Mouse (Mus musculus): ENCODE measurements around the gene Rassf4.

The Rassf4 gene

GRCm38 (mm10) chr6:116673471-116674282 is at the start of gene Rassf4:
Rassf4 (minus strand) TSS chr6:116673952.
- DNase-seq (ENCODE audit: low read depth, low spot score): peak; percentile 76

DNA sequence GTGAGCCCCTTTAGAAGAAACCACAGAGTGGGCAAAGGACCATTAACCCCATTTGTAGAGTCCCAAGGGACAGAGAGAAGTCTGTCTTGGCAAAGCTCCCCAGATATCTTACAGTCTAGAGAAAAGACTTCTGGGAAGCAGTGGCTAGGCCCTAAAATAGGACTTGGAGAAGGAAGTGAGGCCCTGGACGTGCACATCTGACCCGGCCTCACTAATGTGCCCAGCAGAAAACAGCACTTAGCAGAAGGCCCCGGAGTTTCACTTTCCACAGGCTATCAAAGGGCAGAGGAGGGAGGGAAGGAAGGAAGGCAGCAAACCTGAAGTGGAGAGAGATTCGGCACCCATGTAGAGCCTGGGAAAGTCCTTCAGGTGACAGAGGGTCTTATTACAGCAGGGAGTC is 45.2 kb upstream of the Rassf4 start:
- DNase-seq (ENCODE audit: low read depth, low spot score): no peak

GRCm38 (mm10) chr6:116718361-116718760 is 44.6 kb upstream of the Rassf4 start:
- no peak for DNase-seq (ENCODE audit: low read depth, low spot score)

DNA sequence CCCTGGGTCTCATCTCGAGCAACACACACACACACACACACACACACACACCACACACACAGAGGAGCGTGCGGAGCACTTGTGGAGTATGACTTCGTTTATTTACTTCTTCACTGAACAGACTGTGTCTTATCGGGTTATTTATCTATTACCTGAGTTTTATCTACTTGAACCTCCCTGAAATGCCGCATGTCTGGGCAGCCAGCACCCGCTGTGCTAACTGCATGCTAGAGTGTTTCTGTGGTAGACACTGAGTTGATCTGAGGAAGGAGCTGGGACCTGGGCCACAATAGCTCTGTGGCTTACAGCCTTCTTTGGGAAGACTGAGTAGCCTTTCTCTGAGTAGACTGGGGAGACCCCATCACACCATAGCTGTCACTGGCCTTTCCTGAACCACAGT is 44.1 kb upstream of the Rassf4 start:
- DNase-seq (ENCODE audit: low read depth, low spot score): no peak

GRCm38 (mm10) chr6:116716666-116717065 is 42.9 kb upstream of the Rassf4 start, which contains the start of gene Tmem72:
Tmem72 (minus strand) TSS chr6:116716913.
- no peak for DNase-seq (ENCODE audit: low read depth, low spot score)

GRCm38 (mm10) chr6:116715166-116715565 is 41.4 kb upstream of the Rassf4 start:
- DNase-seq (ENCODE audit: low read depth, low spot score): no peak

DNA sequence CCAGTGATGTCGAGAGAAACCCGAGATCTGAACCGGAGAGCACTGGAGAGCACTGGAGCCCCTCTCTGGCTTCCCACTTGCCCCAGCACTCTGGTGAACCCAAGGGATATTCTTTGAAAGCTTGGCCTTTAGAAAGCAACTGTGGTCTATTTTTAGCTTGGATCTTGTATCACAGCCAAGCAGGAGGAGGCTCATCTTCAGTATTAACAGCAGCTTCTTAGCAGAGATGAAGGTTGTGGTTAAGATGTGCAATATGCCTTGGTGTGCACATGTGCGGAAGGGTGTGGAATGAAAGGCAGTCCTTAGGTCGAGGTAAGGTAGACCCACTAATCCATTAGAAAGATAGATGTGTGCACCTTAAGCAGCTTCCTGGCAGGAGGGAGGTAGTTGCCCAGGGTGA is 40.8 kb upstream of the Rassf4 start:
- DNase-seq (ENCODE audit: low read depth, low spot score): no peak

GRCm38 (mm10) chr6:116713966-116714365 is 40.2 kb upstream of the Rassf4 start:
- DNase-seq (ENCODE audit: low read depth, low spot score): no peak

- DNase-seq (ENCODE audit: low read depth, low spot score): no peak
Measured at GRCm38 (mm10) chr6:116712503-116712902, 38.8 kb upstream of the Rassf4 start.

DNA sequence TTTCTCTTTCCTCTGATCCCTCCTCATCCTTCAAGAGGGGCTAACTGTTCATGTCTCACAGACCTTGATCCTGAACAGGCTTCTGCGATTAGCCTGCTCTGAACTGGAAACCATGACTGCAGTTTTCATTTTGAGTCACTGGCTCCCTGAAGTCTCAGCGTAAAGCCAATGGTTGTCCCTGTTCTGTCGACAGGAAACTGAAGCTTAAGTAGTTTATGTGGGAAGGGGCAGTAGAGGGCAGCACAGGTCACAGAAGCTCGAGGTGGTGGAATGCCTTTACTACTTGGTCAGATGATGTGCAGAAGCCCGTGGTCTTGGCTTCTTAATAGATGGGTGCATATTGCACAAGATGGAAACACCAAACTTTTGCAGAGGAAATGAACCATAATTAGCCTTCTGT is 38.3 kb upstream of the Rassf4 start:
- no peak for DNase-seq (ENCODE audit: low read depth, low spot score)

GRCm38 (mm10) chr6:116704320-116704719 is 30.6 kb upstream of the Rassf4 start:
- no peak for DNase-seq (ENCODE audit: low read depth, low spot score)

DNA sequence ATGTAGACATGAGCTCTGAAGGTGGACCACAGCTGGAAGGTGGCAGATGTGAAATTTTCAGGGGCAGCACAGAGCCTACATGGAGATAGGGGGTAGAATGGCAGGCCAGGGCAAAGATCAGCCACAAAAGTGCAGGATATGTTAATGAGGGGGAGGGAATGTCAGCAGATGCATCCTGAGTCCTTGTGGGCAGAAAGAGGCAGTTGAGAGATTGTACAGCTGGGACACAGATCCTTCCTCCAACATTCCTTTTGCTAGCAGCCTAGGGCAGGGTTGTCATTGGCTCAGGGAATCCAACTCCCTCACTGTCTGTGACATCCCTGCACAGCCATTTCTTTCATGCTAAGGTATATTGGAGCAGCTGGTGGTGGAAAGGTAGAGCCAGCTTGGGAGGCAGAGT is 27.1 kb upstream of the Rassf4 start:
- DNase-seq (ENCODE audit: low read depth, low spot score): no peak

GRCm38 (mm10) chr6:116697896-116698425 is 24.2 kb upstream of the Rassf4 start:
- DNase-seq (ENCODE audit: low read depth, low spot score): no peak

DNA sequence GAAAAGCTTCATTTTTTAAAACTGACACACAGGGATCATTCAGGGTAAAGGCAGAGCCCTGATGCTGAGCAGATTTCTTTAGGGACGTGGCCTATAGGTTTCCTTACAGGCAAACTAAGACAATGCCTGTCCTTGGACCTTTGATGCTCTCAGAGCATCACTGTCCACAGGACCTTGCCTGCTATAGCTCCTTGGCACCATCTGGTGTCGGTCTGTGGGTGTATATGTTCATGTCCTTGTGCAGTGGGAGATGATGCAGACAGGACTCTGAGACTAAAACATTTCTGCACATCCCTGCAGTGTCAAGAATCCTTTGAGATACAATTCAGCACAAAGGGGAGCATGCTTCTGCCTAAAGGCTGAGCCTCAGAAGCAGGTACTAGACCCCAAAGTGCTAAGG is 23.7 kb upstream of the Rassf4 start:
- DNase-seq (ENCODE audit: low read depth, low spot score): no peak

DNA sequence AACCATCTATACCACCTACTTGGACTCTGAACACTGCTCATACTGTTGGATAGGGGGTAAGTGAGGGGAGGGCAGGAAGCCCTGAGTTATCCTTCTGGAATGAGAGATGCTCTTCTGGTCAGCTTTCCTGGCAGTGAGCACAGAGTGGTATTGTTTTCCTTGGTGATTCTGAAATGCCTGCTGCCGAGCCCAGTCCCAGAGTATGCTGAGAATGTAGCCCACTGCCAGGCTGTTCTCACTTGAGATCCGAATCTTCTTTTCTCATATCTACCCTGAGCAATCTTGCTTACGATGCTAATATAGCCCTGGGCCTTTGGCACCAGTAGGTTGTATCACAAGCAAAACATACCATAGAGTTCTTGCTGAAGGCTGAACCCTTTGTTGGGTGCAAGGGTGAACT is 20.6 kb upstream of the Rassf4 start:
- DNase-seq (ENCODE audit: low read depth, low spot score): no peak

DNA sequence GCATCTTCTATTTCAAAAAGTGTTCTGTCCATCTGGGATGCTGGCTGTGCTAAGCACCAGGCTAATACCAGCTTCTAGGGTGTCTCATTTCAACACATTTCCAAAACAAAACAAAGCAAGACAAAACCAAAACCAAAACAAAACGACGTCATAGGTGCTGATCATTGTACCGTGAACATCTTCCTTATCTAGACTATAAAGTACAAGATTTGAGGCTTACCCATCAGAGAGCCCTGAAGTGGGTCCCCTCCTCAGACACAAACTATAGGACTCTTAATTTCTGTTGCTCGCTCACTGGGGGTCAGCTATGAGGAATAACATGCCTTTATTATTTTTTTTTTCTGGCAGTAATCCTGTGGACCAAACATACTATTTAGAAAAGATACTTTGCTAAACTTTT is 19.9 kb upstream of the Rassf4 start:
- no peak for DNase-seq (ENCODE audit: low read depth, low spot score)

GRCm38 (mm10) chr6:116682317-116682716 is 8.6 kb upstream of the Rassf4 start:
- no peak for DNase-seq (ENCODE audit: low read depth, low spot score)

DNA sequence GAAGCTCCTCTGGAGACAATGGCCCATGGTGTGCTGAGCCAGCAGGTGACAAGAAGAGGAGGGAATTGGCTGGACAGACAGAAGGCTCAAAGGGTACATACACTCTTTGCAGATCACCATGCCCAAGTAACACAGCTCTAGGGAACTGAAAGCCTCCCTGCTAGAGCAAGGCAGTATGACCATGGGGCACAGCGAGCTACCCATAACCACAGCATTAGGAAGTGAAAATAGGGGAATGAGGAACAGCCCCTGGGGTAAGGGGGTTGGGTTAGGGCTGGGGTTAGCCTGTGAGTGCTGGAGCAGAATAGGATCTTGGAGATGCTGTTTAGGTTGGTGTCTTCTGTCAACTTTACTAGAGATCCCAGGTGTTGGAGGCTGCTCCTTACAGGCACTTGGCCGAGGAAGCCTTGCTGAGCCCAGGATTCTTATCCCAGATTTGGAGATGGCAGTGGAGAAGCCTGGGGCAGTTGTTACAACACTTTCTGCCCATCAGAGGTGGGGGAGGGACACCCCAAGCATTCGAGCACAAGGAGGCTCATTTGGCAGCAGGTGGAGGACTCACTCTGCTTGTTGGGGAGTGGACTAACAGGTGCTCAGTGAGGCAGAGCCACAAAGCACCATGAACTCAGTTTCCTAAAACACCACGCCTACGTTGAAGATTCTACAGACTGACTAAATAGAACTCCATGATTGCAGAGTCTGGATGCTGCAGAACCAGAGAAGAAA is 6.0 kb upstream of the Rassf4 start:
- no peak for DNase-seq (ENCODE audit: low read depth, low spot score)

GRCm38 (mm10) chr6:116677321-116677720 is 3.6 kb upstream of the Rassf4 start:
- DNase-seq (ENCODE audit: low read depth, low spot score): no peak

DNA sequence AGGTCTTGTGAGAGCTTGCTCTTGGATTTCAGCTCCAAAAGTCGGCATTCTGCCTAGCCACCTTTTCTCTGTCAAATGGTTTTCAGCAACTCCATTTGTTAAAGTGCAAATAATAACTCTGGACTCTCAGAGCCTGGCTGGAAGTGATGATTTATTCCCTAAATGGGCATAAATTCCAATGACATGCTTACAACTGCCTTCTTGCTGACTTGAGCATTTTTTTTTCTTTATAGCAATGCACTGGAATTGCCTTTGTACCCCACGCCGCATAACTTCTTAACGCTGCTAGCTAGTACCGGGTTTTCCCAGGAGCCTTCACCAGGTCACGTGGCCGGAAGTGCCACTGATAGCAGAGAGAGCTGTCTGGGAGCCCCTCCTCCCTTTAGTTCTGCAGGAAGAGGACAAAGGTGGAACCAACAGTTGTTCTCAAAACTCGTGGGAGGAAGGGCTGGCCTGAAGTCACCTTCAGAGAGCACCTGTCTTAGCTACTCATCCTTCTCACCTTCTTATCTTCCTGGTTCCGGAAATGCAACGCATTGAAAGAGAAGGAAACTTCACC is 2.7 kb upstream of the Rassf4 start:
- DNase-seq (ENCODE audit: low read depth, low spot score): no peak

GRCm38 (mm10) chr6:116674283-116674886 is 633 bp upstream of the Rassf4 start:
- no peak for DNase-seq (ENCODE audit: low read depth, low spot score)

DNA sequence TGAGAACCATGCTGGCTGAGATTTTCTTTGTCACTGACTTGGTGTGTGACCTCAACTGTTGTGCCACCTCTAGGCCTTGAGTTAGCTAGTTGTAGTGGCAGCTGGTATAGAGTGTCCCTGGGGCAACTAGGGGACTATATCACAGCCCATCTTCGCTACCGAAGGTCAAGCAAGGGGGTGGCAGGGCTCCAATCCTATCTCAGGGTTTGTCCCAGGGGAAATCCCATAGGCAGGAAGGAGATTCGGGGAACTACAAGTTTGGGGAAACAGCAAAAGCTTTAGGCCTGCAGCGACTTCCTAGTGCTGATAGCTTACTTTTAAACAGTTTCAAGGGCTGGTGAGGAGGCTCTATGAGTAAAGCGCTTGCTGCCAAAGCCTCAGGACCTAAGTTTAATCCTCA is 1.4 kb downstream of the Rassf4 start:
- no peak for DNase-seq (ENCODE audit: low read depth, low spot score)

Data from WW6 (cell line).